Mouse (Mus musculus): ENCODE data around the gene Fgf8. TPM values are rescaled to one million over a fixed set of nuclear protein-coding genes. Genes with fewer than 3 reads are reported as not detected.

Gene Fgf8
- polyA plus RNA-seq (2021) = 0.13 TPM

- in situ Hi-C loops (cut with MboI; ENCODE audit: low pct_unique_long_range_greater_than_20kb) = loop anchor here (10.0 kb wide), 1 partner anchor 518 kb away; no protein-coding TSS in a partner anchor
- H3K27me3 ChIP-seq = peaks cover 54% of the 10 kb centered on the region
- TF ChIP-seq CTCF (IDR thresholded peaks at IDR 0.05) = no peak
- DNase-seq (ENCODE audit: low read depth, low spot score) = no peak
- CTCF ChIA-PET = no interaction called here
- POLR2A ChIA-PET = no interaction called here
- no peak for ATAC-seq
Observed at GRCm38 (mm10) chr19:45742218-45742983, at the start of gene Fgf8. Gene Fgf8 (minus strand): TSS chr19:45742915.

DNA sequence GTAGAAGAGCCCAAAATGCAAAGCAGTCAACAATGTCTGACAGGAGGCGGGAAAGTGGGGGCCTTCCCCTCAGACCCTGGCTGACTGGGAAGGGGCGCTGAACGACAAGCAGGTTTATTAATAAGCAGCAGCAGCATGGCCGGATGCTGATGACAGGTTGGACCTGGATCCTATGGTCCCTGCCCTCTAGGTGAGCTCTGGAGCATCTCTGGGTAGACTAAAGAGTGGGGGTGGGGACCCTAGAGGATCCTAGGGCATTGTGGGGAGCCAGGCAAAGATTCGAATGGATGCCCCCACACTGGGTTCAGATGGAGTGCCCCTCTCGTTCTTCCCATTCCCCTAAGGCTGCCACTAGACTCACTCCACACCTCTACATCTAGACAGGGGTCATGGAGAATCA lies 49.7 kb upstream of the Fgf8 start:
- in situ Hi-C loops (cut with MboI; ENCODE audit: low pct_unique_long_range_greater_than_20kb) = no loop called here
- no peak for TF ChIP-seq CTCF (IDR thresholded peaks at IDR 0.05)
- ATAC-seq (no peak), DNase-seq (ENCODE audit: low read depth, low spot score) (no peak)
- no peaks in the 10 kb centered on the region for H3K27me3 ChIP-seq
- ChIA-PET POLR2A (no interaction called here), CTCF (no interaction called here)

GRCm38 (mm10) chr19:45789888-45790874 lies 47.5 kb upstream of the Fgf8 start:
- ATAC-seq (no peak), DNase-seq (ENCODE audit: low read depth, low spot score) (no peak)
- POLR2A ChIA-PET = no interaction called here
- in situ Hi-C loops (cut with MboI; ENCODE audit: low pct_unique_long_range_greater_than_20kb) = no loop called here
- CTCF ChIA-PET = interaction anchor here (1.0 kb wide), 1 partner anchor 15 kb away, joined by 6 read pairs; no protein-coding TSS in a partner anchor
- no peaks in the 10 kb centered on the region for H3K27me3 ChIP-seq
- TF ChIP-seq CTCF (IDR thresholded peaks at IDR 0.05) = no peak

GRCm38 (mm10) chr19:45789365-45789764 lies 46.6 kb upstream of the Fgf8 start:
- no peaks in the 10 kb centered on the region for H3K27me3 ChIP-seq
- CTCF ChIA-PET = interaction anchor here (1.0 kb wide), 1 partner anchor 16 kb away, joined by 6 read pairs; no protein-coding TSS in a partner anchor
- in situ Hi-C loops (cut with MboI; ENCODE audit: low pct_unique_long_range_greater_than_20kb) = no loop called here
- DNase-seq (ENCODE audit: low read depth, low spot score) = no peak
- no peak for TF ChIP-seq CTCF (IDR thresholded peaks at IDR 0.05)
- ATAC-seq = no peak
- POLR2A ChIA-PET = no interaction called here

GRCm38 (mm10) chr19:45788337-45788736 lies 45.6 kb upstream of the Fgf8 start:
- H3K27me3 ChIP-seq = no peaks in the 10 kb centered on the region
- in situ Hi-C loops (cut with MboI; ENCODE audit: low pct_unique_long_range_greater_than_20kb) = no loop called here
- no peak for DNase-seq (ENCODE audit: low read depth, low spot score)
- CTCF ChIA-PET = no interaction called here
- no peak for TF ChIP-seq CTCF (IDR thresholded peaks at IDR 0.05)
- POLR2A ChIA-PET = interaction anchor here (0.9 kb wide), 1 partner anchor 115 kb away, joined by 3 read pairs; no protein-coding TSS in a partner anchor
- no peak for ATAC-seq

DNA sequence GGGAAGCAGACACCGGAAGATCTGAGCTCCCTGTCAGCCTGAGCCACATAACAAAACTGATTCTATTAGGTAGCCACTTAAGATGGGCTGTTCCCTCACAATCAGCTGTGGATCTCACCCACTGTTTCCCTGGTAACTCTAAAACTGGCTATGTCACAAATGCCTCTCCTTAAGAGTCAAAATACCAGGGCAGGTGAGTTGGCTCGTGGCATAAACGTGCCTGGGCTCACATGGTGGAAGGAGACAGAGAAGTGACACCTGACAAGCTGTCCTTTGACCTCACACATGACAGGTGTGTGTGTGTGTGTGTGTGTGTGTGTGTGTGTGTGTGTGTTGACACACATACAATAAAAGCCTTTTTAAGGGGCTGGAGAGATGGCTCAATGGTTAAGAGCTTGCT lies 44.7 kb upstream of the Fgf8 start:
- in situ Hi-C loops (cut with MboI; ENCODE audit: low pct_unique_long_range_greater_than_20kb) = no loop called here
- H3K27me3 ChIP-seq = no peaks in the 10 kb centered on the region
- ChIA-PET CTCF (interaction anchor here (1.3 kb wide), 1 partner anchor 18 kb away, joined by 4 read pairs; no protein-coding TSS in a partner anchor), POLR2A (interaction anchor here (0.6 kb wide), 1 partner anchor 662 kb away, joined by 4 read pairs; no protein-coding TSS in a partner anchor)
- ATAC-seq = no peak
- DNase-seq (ENCODE audit: low read depth, low spot score) = no peak
- no peak for TF ChIP-seq CTCF (IDR thresholded peaks at IDR 0.05)

- ChIA-PET CTCF (no interaction called here), POLR2A (interaction anchor here (0.6 kb wide), 1 partner anchor 258 kb away, joined by 3 read pairs; no protein-coding TSS in a partner anchor)
- TF ChIP-seq CTCF (IDR thresholded peaks at IDR 0.05) = no peak
- no peaks in the 10 kb centered on the region for H3K27me3 ChIP-seq
- in situ Hi-C loops (cut with MboI; ENCODE audit: low pct_unique_long_range_greater_than_20kb) = no loop called here
- no peak for ATAC-seq
- no peak for DNase-seq (ENCODE audit: low read depth, low spot score)
Observed at GRCm38 (mm10) chr19:45785470-45785869, 42.8 kb upstream of the Fgf8 start.

GRCm38 (mm10) chr19:45783933-45784576 lies 41.3 kb upstream of the Fgf8 start:
- no peak for TF ChIP-seq CTCF (IDR thresholded peaks at IDR 0.05)
- DNase-seq (ENCODE audit: low read depth, low spot score) (no peak), ATAC-seq (no peak)
- ChIA-PET POLR2A (interaction anchor here (0.7 to 1.1 kb wide), 4 partner anchors 100 to 1309 kb away, joined by 4 to 6 read pairs (median 5); no protein-coding TSS in a partner anchor), CTCF (no interaction called here)
- H3K27me3 ChIP-seq = no peaks in the 10 kb centered on the region
- in situ Hi-C loops (cut with MboI; ENCODE audit: low pct_unique_long_range_greater_than_20kb) = no loop called here

DNA sequence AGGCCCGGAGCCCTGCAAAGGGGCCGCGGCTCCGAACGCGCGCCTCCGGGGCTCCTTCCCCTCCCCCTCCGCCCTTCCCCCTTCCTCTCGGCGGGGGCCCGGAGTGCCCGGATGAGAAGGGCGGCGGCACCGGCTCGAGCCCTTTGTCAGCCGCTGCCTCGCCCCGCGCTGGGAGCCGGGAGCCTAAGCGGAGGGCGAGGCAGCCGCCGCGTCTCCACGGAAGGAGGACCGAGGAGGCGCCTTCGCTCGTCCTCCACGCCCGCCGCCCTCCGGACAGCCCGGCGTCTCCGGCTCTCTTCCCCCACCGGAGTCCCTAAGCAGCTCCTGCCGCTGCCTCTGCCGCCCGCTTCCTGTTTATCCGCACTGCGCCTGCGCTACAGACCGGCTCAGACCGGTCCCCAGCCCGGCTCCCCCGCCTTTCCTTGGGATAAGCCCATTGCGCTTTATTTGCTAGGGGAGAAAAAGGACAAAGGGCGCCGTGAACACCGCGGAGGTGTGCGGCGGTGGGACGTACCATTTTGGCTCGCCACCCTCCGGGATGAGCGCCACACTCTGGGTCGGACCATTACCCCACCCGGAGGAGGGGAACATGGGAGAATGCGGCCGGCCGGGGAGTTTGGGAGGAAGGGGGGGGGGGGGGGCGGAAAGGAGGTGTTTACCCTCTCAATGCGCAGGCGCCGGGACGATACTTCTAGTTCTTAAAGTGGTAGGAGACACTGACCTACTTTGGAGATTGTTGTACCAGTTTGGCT lies 40.6 kb upstream of the Fgf8 start, which contains the start of gene Mgea5:
TSS of gene Mgea5 (minus strand) at position 657 of the 752 bp plus-strand sequence.
- no peaks in the 10 kb centered on the region for H3K27me3 ChIP-seq
- peak; percentile 93 for ATAC-seq
- no peak for TF ChIP-seq CTCF (IDR thresholded peaks at IDR 0.05)
- in situ Hi-C loops (cut with MboI; ENCODE audit: low pct_unique_long_range_greater_than_20kb) = no loop called here
- ChIA-PET POLR2A (interaction anchor here (1.1 kb wide), 3 partner anchors 9 to 1310 kb away, joined by 3 to 5 read pairs (median 3); no protein-coding TSS in a partner anchor), CTCF (no interaction called here)
- peak; percentile 90 for DNase-seq (ENCODE audit: low read depth, low spot score)
